Mouse (Mus musculus) 3134 (cell line): Measurements from ENCODE around the gene Rdh8.

Experiments used
- DNase-seq: peaks from one replicate; pipeline ENCODE4 v3.0.0-alpha.2; 2011; ENCODE audit warnings: low spot score; ENCODE audit not compliant: insufficient read length; ENCODE audit errors: extremely low read depth

Gene Rdh8

DNA sequence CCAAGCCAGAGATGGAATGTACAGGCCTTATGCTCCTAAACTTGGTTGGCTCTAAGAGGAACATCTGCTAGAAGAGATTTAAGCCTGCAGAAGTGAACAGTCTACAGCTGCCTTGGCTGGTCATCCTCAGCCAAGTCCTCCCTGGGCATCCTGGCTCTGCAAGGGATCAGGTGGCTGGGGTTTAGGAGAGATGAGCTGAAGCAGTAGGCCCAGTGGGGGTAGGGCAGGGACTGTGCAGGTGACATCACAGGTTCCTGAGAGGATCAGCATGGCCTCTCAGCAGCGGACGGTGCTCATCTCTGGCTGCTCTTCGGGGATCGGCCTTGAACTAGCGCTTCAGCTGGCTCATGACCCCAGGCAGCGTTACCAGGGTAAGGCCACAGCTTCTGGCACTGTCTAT lies at the start of gene Rdh8:
Gene Rdh8 (plus strand): TSS at position 268 of the 400 bp plus-strand sequence.
- no peak for DNase-seq

DNA sequence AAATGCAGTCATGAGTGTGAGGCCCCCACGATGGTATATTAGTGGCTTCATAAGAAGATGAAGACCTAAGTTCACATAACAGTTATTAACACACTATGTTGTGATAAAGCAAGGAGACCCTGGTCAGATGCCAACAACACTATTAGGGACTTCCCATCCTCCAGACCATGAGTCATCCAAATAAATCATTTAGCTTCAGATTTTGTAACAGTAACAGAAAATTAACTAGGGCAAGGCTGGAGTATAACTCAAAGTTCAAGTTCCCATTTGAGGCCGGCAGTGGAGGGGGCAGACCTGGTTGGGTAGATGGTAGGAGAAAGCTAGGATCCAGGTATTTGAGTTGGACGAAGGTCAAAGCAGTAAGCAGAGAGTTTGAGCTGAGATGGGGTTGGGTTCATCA lies 37.0 kb upstream of the Rdh8 start:
- DNase-seq, result no peak

DNA sequence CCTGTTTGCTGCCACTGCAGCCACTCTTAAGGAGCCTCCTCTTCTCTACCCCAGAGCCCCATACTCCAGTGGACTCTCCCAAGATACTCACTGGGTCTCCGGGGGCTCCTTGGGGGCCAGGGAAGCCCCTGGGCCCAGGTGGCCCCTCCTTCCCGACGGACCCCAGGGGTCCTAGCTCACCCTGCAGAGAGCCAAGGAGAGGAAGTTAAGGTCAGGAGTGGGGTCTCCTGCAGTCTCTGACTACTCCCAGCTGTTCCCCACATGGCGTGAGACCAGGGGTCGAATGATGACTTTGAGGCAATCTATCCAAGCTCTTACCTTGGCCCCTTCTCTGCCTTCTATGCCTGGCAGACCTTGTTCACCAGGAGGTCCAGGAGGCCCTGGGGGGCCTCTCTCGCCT lies 33.2 kb upstream of the Rdh8 start:
- DNase-seq, result no peak

GRCm38 (mm10) chr9:20787992-20788391 lies 30.3 kb upstream of the Rdh8 start:
- DNase-seq, result no peak

GRCm38 (mm10) chr9:20789651-20790050 lies 28.7 kb upstream of the Rdh8 start:
- no peak for DNase-seq

DNA sequence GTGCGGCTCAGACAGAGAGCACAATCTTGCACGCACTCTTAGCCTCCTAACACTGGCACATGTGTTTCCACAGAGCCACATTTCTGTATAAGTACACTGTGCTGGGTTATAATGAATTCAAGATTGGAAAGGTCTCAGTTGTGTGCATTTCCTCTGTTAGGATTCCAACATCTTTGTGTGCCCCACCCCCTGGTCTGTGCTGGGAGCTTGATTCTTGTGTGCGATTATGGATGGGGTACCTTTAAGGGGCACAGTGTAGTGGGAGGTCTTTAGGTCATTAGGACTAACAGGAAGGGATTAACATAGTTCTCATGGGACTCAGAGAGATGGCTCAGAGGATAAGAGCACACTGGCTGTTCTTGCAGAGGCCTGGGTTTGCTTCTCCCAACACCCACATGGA lies 28.0 kb upstream of the Rdh8 start:
- no peak for DNase-seq

- no peak for DNase-seq
Observed at GRCm38 (mm10) chr9:20794108-20794806, 24.0 kb upstream of the Rdh8 start.

- DNase-seq, result peak; percentile 33
Observed at GRCm38 (mm10) chr9:20804266-20805158, 13.8 kb upstream of the Rdh8 start.

GRCm38 (mm10) chr9:20805159-20805495 lies 13.2 kb upstream of the Rdh8 start:
- DNase-seq, result no peak

GRCm38 (mm10) chr9:20805706-20806105 lies 12.6 kb upstream of the Rdh8 start:
- no peak for DNase-seq

DNA sequence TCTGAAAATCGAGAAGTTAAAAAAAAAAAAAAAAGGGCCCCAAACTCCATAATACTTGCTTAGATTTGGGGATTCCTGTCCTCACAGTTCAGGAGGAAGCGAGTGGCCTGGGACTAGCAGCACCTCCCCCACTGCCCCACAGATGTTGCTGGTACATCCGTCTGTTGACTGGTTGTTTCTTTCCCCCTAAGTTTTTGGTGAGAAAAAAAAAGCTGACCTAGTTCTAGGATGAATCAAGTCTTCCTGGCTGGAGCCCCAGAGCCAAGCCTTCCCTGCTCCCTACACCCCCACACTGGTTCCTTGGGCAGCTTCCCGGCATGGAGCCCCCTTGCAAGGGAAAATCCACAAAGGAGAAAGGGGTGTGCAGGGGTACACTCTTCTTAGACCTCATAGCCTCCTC lies 8.0 kb upstream of the Rdh8 start:
- no peak for DNase-seq

DNA sequence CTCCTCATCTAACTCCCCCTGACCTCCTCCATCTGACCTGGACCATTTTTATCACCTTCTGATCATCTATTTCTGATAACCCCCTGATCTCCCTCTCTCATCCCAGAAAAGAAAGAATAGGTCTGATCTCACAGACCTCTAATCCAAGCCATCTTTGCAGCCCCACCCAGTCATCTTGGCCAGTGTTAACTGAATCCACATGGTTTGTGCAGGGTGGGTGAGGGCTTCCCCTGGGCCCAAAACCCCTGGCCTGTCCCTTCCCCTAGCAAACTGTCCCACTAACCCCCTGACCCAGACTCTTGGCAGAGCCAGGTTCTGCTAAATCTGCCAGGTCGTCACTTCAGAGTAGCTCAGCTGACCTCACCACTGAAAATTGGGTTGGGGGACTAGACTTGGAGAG lies 7.5 kb upstream of the Rdh8 start:
- DNase-seq, result no peak

DNA sequence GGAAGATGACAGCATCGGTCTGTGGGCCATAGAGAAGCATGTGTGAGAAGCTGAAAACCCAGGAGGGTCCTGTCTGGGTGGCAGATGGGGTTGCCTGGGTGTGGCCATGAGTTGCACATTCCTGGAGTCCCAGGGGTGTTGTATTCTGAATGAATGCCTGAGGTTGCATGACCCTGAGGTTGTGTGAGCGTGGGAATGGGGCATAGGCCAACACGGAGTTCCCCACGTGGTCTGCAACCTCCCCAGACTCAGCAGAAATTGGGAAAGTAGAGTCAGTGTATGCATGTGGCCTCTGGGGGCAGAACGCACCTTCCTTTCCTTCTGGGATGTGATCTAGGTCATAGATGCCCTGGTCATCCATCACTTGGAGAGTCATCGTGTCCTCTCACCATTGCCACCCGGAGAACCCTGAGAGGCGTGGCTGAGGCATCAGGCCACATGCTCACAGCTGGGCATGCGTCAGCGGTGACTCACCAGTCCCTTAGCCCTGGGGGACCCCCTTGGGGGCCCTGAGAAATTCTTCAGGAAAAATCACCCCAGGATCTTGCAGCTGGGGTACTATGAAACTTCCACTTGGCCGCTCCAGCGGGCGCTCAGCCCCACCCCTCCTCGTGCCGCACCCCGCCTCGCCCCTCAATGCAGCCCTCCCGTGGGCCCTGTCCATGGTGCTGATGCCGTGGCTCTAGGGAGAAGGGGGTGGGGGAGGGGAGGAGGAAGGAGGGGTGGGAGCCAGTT lies 5.6 kb upstream of the Rdh8 start:
- DNase-seq, result peak; percentile 87

- DNase-seq, result peak; percentile 97
Observed at GRCm38 (mm10) chr9:20814521-20815272, 3.6 kb upstream of the Rdh8 start, which contains the start of gene Col5a3. TSS of gene Col5a3 (minus strand) at chr9:20815067.

DNA sequence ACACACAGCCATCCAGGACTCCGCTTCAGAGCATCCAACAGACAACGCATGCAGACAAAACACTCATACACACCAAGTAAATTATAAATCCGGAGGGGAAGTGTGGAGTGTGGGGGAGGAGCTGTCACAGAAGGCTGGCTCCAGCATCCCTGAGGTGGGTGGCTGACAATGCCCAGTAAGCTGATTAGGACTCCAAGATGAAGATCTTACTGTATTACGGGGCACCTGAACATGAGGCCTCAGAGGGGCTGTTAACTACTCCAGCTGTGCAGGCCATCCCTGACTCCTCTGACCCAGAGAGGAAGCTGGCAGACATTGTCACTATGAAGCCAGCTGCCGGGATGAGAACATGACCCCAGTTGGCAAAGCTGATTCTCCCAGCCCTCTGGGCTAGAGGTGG lies 1.7 kb downstream of the Rdh8 start:
- DNase-seq, result no peak

- no peak for DNase-seq
Observed at GRCm38 (mm10) chr9:20822821-20823220, 4.5 kb downstream of the Rdh8 start.

GRCm38 (mm10) chr9:20825781-20826180 lies 7.5 kb downstream of the Rdh8 start:
- DNase-seq, result peak; percentile 51

DNA sequence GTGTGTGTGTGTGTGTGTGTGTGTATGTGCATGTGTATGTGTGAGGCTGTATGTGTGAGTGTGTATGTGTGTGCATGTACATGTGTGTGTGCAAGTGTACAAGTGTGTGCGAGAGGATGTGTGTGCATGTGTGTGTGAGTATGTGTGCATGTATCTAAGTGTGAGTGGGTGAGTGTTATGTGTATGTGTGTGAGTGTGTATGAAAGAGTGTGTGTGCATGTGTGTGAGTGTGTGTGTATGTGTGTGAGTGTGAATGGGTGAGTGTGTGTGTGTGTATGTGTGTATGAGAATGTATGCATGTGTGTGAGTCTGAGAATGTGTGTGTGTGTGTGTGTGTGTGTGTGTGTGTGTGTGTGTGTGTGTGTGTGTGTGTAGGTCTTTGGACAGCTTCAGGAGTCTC lies 9.8 kb downstream of the Rdh8 start:
- DNase-seq, result no peak

GRCm38 (mm10) chr9:20830901-20831643 lies 12.8 kb downstream of the Rdh8 start:
- DNase-seq, result peak; percentile 95

- no peak for DNase-seq
Observed at GRCm38 (mm10) chr9:20834881-20835280, 16.6 kb downstream of the Rdh8 start.
